Mouse (Mus musculus) bone marrow macrophage, adult 2 months (primary cell): ENCODE data around the gene Tjap1.

Experiments used
- CTCF ChIP-seq: IDR thresholded peaks from 2 replicates; pipeline ENCODE4 v1.5.1; 2012; ENCODE audit warnings: low read depth, mild to moderate bottlenecking, low read length, moderate library complexity
- POLR2A ChIP-seq: IDR thresholded peaks from 2 replicates; pipeline ENCODE4 v1.6.1; 2012; ENCODE audit warnings: mild to moderate bottlenecking, low read depth, low read length, borderline replicate concordance

- TF ChIP-seq CTCF (no peak), POLR2A (no peak)
Measured at GRCm38 (mm10) chr17:46301892-46302291, 19.1 kb upstream of the Tjap1 start.
